Mouse (Mus musculus): Measurements from ENCODE around the gene Klhl23. TPM values are rescaled to one million over a fixed set of nuclear protein-coding genes. Genes with fewer than 3 reads are reported as not detected.

Gene Klhl23
- polyA plus RNA-seq, 1 experiment from 2014 or later, result 29.1 TPM

DNA sequence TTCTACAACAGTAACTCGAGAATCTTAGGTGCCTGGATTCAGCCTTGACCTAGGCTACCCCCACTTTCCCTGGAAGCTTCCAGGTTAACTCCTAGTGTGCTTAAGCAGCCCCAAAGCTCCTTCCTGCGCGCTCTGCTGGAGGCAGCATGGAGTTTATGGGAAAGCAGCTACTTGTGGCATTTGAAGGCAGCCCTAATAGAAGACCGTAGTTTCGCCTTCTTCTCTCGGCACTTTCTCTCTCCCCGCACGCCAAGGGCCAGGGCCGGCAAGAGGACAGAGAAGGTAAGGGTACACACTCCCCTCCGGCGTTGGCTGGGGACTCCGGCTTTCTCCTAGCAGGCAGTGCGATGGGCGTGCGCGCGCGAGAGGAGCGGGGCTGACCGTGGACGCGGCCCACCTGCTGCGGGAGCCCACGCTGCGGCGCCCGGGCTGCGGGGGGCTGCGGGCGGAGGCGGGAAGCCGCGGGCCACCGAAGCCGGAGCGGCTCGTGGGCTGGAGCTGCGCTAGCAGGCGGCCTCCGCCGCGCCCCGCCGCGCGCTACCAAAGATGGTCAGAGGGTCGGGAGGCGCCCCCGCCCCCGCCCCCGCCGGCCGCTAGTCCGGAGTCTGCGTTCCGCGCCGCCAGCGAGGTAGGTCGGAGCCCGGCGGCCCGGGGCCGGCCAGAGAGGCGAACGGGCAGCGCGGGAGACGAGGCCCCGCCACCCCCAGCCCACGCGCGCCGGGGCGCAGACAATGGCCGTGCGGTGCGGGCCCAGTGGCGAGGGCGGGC, 801 bp downstream of the Klhl23 start:
- peaks cover 3% of the 10 kb centered on the region; the same call in 1 of the 2 replicates for H3K4me1 ChIP-seq (replicated peaks; ENCODE audit: control insufficient read depth, insufficient read depth, low read length)
- peak overlapping the region; percentile 86 for H3K27ac ChIP-seq (ENCODE audit: low read depth, low read length)
- H3K4me2 ChIP-seq (replicated peaks; ENCODE audit: low read depth, low read length), result peak overlapping the region; percentile 91
- peak overlapping the region; percentile 95 for H3K9ac ChIP-seq (ENCODE audit: low read depth, low read length)
- no peaks in the 10 kb centered on the region for H3K9me3 ChIP-seq (ENCODE audit: control insufficient read depth, low read length)
- DNase-seq (ENCODE audit: low spot score) (peak; percentile 77), ATAC-seq (ENCODE audit: low FRiP score) (peak; percentile 69)
- H3K36me3 ChIP-seq (ENCODE audit: control insufficient read depth, insufficient read depth, low read length), result no peaks in the 10 kb centered on the region
- peak overlapping the region; percentile 79 for H3K4me3 ChIP-seq (ENCODE audit: low read depth, low read length)
- no peaks in the 10 kb centered on the region for H3K27me3 ChIP-seq (ENCODE audit: control insufficient read depth, insufficient read depth, low read length)
- WGBS, result under 1% methylated on average over 37 of the region's 80 CpGs

DNA sequence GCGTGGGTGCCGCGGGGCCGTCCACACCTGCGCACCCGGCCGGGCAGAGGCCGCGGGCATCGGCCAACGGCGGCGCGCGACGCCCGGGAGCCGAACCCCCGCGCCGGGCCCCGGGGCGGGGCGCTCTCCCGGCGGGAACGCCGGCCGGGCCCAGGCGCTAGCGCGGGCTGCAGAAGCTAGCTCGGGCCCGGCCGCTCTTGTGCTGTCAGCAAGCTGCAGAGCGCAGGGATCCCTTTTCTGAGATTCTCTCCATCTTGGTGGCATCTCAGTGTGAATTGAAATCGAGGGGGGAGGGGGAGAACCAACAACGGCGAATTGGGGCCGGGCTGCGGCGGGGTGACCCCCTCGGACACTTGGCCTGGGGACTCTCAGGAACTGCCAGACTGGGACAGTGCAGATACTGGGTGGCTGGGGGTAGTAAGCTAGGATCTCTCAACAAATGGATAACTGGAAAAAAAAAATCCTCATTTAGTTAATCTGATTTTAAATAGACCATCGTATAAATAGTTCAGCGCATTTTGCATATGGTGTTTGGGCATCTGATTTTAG, 1.5 kb downstream of the Klhl23 start:
- Histone ChIP-seq H3K4me2 (replicated peaks; ENCODE audit: low read depth, low read length) (peak overlapping the region; percentile 91), H3K36me3 (ENCODE audit: control insufficient read depth, insufficient read depth, low read length) (no peaks in the 10 kb centered on the region), H3K9me3 (ENCODE audit: control insufficient read depth, low read length) (no peaks in the 10 kb centered on the region), H3K4me1 (replicated peaks; ENCODE audit: control insufficient read depth, insufficient read depth, low read length) (peaks cover 3% of the 10 kb centered on the region; the same call in 1 of the 2 replicates), H3K9ac (ENCODE audit: low read depth, low read length) (peak overlapping the region; percentile 95), H3K27me3 (ENCODE audit: control insufficient read depth, insufficient read depth, low read length) (no peaks in the 10 kb centered on the region), H3K27ac (ENCODE audit: low read depth, low read length) (peak overlapping the region; percentile 86), H3K4me3 (ENCODE audit: low read depth, low read length) (peak overlapping the region; percentile 79)
- 3% methylated on average over 33 of the region's 45 CpGs for WGBS
- DNase-seq (ENCODE audit: low spot score) (no peak), ATAC-seq (ENCODE audit: low FRiP score) (peak; percentile 86)

DNA sequence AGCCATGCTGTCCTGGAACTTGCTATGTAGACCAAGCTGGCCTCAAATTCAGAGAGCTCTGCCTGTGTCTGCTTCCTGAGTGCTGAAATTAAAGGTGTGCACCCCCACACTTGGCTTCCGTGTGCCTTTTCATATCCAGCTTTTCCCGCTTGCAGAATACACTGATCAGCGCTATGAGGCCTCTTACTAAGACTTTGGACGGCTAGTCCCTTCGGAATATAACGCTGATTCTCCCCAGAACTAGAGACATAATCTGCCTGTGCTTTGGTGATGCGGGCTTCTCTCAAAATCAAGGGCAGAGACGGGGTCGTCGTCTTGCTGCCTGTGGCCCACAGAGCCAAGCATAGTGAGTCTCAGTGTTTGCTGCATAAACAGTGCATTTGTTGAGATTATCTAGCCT, 4.2 kb downstream of the Klhl23 start:
- H3K4me3 ChIP-seq (ENCODE audit: low read depth, low read length), result no peak overlapping the region
- H3K9me3 ChIP-seq (ENCODE audit: control insufficient read depth, low read length), result no peaks in the 10 kb centered on the region
- no peak overlapping the region for H3K4me2 ChIP-seq (replicated peaks; ENCODE audit: low read depth, low read length)
- ATAC-seq (ENCODE audit: low FRiP score), result no peak
- 89% methylated on average over 10 of the region's 10 CpGs for WGBS
- no peak overlapping the region for H3K27ac ChIP-seq (ENCODE audit: low read depth, low read length)
- no peak overlapping the region for H3K9ac ChIP-seq (ENCODE audit: low read depth, low read length)
- H3K4me1 ChIP-seq (replicated peaks; ENCODE audit: control insufficient read depth, insufficient read depth, low read length), result peaks cover 3% of the 10 kb centered on the region; the same call in 1 of the 2 replicates
- no peaks in the 10 kb centered on the region for H3K36me3 ChIP-seq (ENCODE audit: control insufficient read depth, insufficient read depth, low read length)
- no peaks in the 10 kb centered on the region for H3K27me3 ChIP-seq (ENCODE audit: control insufficient read depth, insufficient read depth, low read length)
- no peak for DNase-seq (ENCODE audit: low spot score)

DNA sequence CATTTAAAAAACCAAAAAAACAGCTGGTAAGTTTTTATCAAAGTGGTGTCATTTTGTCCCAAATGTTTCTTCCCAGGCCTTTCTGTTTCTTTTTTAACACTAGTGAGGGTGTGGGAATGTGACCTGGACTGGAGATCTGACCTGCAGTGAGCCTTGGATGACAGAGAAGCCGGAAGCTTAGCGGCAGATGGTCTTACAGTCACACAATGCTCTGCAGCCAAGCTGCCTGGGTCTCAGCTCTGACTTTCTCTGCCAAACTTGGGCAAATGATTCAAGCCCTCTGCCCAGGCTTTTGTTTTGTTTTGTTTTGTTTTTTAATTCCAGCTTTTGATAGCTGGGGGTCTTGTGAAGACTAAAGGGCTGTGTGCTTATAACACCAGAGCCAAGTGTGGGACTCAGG, 4.6 kb downstream of the Klhl23 start:
- DNase-seq (ENCODE audit: low spot score) (no peak), ATAC-seq (ENCODE audit: low FRiP score) (no peak)
- 60% methylated on average over 2 of the region's 2 CpGs for WGBS
- Histone ChIP-seq H3K27ac (ENCODE audit: low read depth, low read length) (no peak overlapping the region), H3K9me3 (ENCODE audit: control insufficient read depth, low read length) (no peaks in the 10 kb centered on the region), H3K9ac (ENCODE audit: low read depth, low read length) (peak overlapping the region; percentile 11; the same call in 1 of the 2 replicates), H3K4me2 (replicated peaks; ENCODE audit: low read depth, low read length) (no peak overlapping the region), H3K36me3 (ENCODE audit: control insufficient read depth, insufficient read depth, low read length) (no peaks in the 10 kb centered on the region), H3K27me3 (ENCODE audit: control insufficient read depth, insufficient read depth, low read length) (no peaks in the 10 kb centered on the region), H3K4me3 (ENCODE audit: low read depth, low read length) (no peak overlapping the region), H3K4me1 (replicated peaks; ENCODE audit: control insufficient read depth, insufficient read depth, low read length) (peaks cover 3% of the 10 kb centered on the region; the same call in 1 of the 2 replicates)

DNA sequence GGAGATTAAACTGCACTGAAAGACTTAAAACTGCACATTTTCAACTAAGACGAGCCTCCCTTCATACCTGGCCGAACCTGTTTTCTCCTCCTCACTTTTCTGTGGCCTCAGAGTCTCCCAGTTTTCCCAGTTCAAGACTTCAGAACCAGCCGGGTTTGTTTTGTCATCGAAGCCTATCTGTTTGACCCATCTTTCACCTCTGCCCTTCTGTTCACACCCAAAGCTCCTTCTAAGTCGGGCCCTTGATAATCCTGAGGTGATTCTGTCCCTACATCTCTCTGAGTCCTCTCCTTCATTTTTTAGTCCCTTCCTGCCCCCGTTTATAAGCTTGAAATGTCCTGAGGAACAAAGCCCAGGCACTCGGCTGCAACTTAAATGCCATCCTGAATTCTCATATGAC, 6.3 kb downstream of the Klhl23 start:
- WGBS, result 61% methylated on average over 7 of the region's 7 CpGs
- H3K27ac ChIP-seq (ENCODE audit: low read depth, low read length), result no peak overlapping the region
- no peaks in the 10 kb centered on the region for H3K27me3 ChIP-seq (ENCODE audit: control insufficient read depth, insufficient read depth, low read length)

DNA sequence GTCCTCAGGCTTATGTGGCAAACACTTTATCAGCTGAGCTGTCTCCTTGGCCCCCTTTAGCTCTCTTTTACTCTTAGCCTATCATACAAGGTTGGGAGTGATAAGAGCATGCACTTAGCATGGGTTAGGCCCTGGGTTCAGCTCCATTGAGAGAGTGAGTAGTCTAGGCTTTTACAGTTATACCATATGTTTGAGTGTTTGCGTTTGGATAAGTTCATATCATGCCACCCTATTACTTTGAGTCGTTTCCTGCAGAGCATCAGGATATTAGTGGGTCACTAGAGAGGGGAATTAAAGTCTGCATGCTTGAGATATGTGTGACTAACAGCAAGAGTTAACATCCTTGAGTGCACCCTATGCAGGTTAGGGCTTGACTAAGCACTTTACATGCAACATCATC, 7.9 kb downstream of the Klhl23 start:
- Histone ChIP-seq H3K4me1 (replicated peaks; ENCODE audit: control insufficient read depth, insufficient read depth, low read length) (no peaks in the 10 kb centered on the region), H3K4me2 (replicated peaks; ENCODE audit: low read depth, low read length) (no peak overlapping the region), H3K36me3 (ENCODE audit: control insufficient read depth, insufficient read depth, low read length) (no peaks in the 10 kb centered on the region), H3K27ac (ENCODE audit: low read depth, low read length) (no peak overlapping the region), H3K4me3 (ENCODE audit: low read depth, low read length) (no peak overlapping the region), H3K9me3 (ENCODE audit: control insufficient read depth, low read length) (no peaks in the 10 kb centered on the region), H3K27me3 (ENCODE audit: control insufficient read depth, insufficient read depth, low read length) (no peaks in the 10 kb centered on the region), H3K9ac (ENCODE audit: low read depth, low read length) (no peak overlapping the region)
- WGBS, result 96% methylated on average over 2 of the region's 2 CpGs
- DNase-seq (ENCODE audit: low spot score) (no peak), ATAC-seq (ENCODE audit: low FRiP score) (no peak)

More for the DNA sequence above, 6.3 kb downstream of the Klhl23 start:
- Histone ChIP-seq H3K4me1 (replicated peaks; ENCODE audit: control insufficient read depth, insufficient read depth, low read length) (0 out of 2 replicates have a peak, but pooled peaks cover 3% of the 10 kb centered on the region), H3K4me3 (ENCODE audit: low read depth, low read length) (no peak overlapping the region), H3K36me3 (ENCODE audit: control insufficient read depth, insufficient read depth, low read length) (no peaks in the 10 kb centered on the region), H3K9ac (ENCODE audit: low read depth, low read length) (no peak overlapping the region), H3K9me3 (ENCODE audit: control insufficient read depth, low read length) (no peaks in the 10 kb centered on the region), H3K4me2 (replicated peaks; ENCODE audit: low read depth, low read length) (no peak overlapping the region)
- DNase-seq (ENCODE audit: low spot score), result no peak
- ATAC-seq (ENCODE audit: low FRiP score), result no peak

DNA sequence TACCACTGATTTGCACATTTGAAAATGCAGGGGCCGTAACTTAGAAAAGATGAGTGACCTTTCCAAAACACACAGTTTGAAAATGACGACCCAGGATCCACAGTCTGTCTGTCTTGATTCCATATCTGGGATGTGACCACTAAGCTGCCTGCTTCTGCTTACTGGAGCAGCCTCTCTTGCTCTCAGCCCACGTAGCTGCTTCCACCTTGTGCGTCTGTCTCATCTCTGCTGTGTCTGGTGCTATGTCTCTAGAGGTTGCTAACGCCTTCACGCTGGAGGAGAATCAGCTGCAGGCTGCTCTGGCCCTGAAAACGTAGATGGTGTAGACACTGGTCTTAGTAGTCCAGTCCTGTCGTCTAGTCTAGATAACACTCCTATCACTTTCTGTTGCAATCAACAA, 8.4 kb downstream of the Klhl23 start:
- DNase-seq (ENCODE audit: low spot score) (no peak), ATAC-seq (ENCODE audit: low FRiP score) (no peak)
- H3K36me3 ChIP-seq (ENCODE audit: control insufficient read depth, insufficient read depth, low read length), result no peaks in the 10 kb centered on the region
- no peaks in the 10 kb centered on the region for H3K9me3 ChIP-seq (ENCODE audit: control insufficient read depth, low read length)
- H3K4me1 ChIP-seq (replicated peaks; ENCODE audit: control insufficient read depth, insufficient read depth, low read length), result no peaks in the 10 kb centered on the region
- no peak overlapping the region for H3K4me3 ChIP-seq (ENCODE audit: low read depth, low read length)
- no peaks in the 10 kb centered on the region for H3K27me3 ChIP-seq (ENCODE audit: control insufficient read depth, insufficient read depth, low read length)
- no peak overlapping the region for H3K27ac ChIP-seq (ENCODE audit: low read depth, low read length)
- no peak overlapping the region for H3K4me2 ChIP-seq (replicated peaks; ENCODE audit: low read depth, low read length)
- 91% methylated on average over 8 of the region's 8 CpGs for WGBS
- H3K9ac ChIP-seq (ENCODE audit: low read depth, low read length), result no peak overlapping the region

DNA sequence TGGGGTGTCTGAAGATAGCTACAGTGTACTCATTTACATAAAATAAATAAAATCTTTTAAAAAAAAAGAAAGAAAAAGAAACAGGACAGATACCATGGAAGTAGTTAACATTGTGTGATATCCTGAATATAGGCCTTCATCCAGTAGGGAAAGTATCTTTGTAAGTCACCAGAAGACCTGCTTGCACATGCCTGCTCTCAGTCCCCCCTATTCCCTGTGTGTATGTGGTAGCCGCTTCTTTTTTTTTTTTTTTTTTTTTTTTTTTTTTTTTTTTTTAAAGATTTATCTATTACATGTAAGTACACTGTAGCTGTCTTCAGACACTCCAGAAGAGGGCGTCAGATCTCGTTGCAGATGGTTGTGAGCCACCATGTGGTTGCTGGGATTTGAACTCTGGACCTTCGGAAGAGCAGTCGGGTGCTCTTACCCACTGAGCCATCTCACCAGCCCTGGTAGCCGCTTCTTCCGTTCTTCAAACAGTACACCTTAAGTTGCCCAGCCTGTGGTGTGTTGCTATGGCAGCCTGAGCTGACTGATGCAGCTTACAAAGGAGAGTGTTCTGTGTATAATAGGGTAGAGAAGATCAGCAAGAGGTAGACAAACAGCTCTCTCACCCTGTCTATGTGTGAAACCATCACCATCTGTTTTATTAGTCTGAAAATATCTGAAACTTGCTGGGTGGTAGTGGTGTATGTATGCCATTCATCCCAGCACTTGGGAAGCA, 15.7 kb downstream of the Klhl23 start:
- no peaks in the 10 kb centered on the region for H3K4me1 ChIP-seq (replicated peaks; ENCODE audit: control insufficient read depth, insufficient read depth, low read length)
- DNase-seq (ENCODE audit: low spot score) (no peak), ATAC-seq (ENCODE audit: low FRiP score) (no peak)
- H3K4me3 ChIP-seq (ENCODE audit: low read depth, low read length), result no peak overlapping the region
- no peak overlapping the region for H3K9ac ChIP-seq (ENCODE audit: low read depth, low read length)
- H3K9me3 ChIP-seq (ENCODE audit: control insufficient read depth, low read length), result no peaks in the 10 kb centered on the region
- H3K27ac ChIP-seq (ENCODE audit: low read depth, low read length), result no peak overlapping the region
- H3K36me3 ChIP-seq (ENCODE audit: control insufficient read depth, insufficient read depth, low read length), result no peaks in the 10 kb centered on the region
- 81% methylated on average over 7 of the region's 7 CpGs for WGBS
- no peak overlapping the region for H3K4me2 ChIP-seq (replicated peaks; ENCODE audit: low read depth, low read length)
- no peaks in the 10 kb centered on the region for H3K27me3 ChIP-seq (ENCODE audit: control insufficient read depth, insufficient read depth, low read length)

Measured in hindbrain, embryonic 11.5 days (tissue).